Mouse (Mus musculus) monocyte, adult 5-6 weeks (primary cell): ENCODE results near the gene Olfr1360. TPM values are rescaled to one million over a fixed set of nuclear protein-coding genes. Genes with fewer than 3 reads are reported as not detected.
"Not testable (repeated sequence)": the region's sequence is repeated elsewhere in the genome, so short reads cannot be mapped to it uniquely, and the experiment has no call there.

Experiments
- ATAC-seq: fragments of 153-309, 156-312 bp; replicated peaks from 2 replicates; pipeline ENCODE4 v1.8.0; 2017; ENCODE audit warnings: mild to moderate bottlenecking; ENCODE audit not compliant: low TSS enrichment, insufficient number of reproducible peaks, severe bottlenecking, poor library complexity, low FRiP score
- total RNA-seq: library from RNA; stranded (forward); fragments of 200-1000, 200-491, 200-594 nt; gene quantifications from 3 replicates; pipeline ENCODE4 v1.2.3, GENCODE M21; 2017

The Olfr1360 gene
- not detected in 3 replicates for total RNA-seq

DNA sequence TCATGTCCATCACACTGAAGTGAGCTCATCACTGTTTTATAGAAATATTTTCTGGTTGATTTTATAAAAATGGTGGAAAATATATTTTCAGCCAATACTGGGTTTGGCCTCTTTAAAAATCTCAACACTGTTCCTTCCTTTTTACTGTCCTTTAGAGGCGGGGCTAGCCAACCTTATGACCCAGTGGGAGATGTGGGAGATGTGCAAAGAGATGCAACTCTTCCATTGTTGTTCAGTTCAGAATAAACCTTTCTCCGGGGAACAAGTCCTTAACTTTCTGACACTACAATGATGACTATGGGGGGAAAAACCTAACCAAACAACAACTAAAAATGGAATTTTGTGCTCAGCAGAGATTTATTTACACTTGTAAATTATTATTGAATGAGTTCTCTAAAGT, at the start of gene Olfr1360:
TSS of gene Olfr1360 (minus strand) at position 101 of the 400 bp plus-strand sequence.
- ATAC-seq: no peak

DNA sequence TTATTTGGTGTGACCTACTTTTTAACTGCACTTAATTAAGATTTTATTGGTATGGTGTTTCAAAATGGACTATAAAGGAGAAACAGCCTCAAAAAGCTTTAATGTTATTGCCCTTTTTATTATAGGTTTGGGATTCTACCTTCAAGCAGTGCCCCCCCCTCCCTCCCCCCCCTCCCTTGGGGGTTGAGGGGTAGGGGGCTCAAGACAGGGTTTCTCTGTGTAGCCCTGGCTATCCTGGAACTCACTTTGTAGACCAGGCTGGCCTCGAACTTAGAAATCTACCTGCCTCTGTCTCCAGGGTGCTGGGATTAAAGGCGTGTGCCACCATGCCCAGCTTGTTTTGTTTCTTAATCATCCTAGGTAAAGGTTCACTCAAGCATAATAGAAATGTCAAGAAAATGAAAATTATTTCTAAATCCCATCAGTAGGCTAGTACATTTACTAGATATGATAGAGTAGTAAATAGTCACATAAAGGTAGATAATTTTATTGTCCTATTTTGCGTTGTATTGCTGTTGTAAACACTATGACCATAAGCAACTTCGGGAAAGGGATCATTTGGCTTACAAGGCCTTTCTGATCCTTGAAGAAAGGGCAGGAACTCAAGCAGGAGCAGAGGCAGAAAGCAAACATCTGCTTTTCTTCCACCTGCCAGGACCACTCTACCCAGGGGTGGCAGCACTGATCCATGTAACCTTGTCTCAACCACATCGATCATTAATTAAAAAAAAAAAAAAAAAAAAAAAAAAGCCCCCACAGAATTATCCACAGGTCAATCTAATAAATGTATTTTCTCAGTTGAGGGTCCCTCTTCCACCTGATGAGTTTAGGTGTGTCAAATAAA, 46.0 kb upstream of the Olfr1360 start:
- ATAC-seq: no peak

DNA sequence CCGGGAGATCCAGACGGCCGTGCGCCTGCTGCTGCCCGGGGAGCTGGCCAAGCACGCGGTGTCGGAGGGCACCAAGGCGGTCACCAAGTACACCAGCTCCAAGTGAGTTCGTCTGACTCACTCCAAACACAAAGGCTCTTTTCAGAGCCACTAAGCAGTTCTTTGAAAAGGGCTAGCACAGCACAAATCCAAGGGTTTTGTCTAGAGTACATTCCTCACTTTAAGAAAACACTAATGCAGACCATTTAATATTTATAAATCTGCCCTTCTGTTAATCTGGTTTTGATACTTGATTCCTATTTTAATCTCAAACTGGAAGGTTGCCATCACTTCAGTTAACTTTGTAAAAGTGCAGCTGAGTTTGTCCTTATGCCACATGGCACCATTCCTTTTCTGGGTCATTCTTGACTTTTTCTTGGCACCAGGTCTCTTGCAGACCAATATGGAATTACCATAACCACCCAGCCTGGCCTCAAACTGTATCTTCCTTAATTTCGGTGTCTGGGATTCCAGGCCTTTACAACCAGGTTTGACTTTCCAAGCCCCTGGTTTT, 45.2 kb upstream of the Olfr1360 start:
- no peak for ATAC-seq

DNA sequence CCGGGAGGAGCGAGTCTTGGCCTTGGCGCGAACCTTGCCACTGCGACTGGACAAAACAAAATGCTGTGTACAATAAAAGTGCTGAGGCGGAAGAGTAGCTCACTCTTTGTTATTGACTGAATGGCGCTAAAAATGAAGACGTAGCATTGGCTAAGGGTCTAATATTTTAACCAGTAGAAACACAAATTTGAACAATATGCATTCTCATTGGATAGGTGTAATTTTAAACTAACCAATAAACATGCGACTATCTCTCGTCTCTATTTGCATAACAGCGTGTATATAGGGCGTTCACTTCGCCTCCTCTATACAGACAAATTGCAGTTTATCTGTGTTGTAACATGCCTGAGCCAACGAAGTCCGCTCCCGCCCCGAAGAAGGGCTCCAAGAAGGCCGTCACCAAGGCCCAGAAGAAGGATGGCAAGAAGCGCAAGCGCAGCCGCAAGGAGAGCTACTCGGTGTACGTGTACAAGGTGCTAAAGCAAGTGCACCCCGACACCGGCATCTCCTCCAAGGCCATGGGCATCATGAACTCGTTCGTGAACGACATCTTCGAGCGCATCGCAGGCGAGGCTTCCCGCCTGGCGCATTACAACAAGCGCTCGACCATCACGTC, 44.7 kb upstream of the Olfr1360 start, which contains the start of gene Hist1h2bm:
TSS of gene Hist1h2bm (plus strand) at position 288 of the 616 bp plus-strand sequence.
- ATAC-seq: peak; percentile 94

DNA sequence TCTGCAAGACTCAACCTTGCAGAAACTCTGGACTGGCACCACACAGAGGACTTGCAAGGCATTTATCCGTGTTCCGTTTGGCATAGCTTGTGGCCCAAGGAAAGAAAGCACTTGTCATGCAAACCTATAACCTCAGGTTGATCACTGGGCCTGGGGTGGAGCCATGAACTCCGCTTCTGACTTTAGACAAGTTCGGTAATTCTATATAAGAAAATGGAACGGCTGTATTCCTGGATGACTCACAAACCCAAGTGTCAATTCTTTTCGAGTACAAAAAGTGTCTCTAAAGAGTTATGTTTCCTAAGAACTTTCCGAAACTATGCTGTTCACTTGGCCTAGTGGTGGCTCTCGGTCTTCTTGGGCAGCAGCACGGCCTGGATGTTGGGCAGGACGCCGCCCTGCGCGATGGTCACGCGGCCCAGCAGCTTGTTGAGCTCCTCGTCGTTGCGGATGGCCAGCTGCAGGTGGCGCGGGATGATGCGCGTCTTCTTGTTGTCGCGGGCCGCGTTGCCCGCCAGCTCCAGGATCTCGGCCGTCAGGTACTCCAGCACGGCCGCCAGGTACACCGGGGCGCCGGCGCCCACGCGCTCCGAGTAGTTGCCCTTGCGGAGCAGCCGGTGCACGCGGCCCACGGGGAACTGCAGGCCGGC, 44.0 kb upstream of the Olfr1360 start:
- ATAC-seq: not testable (repeated sequence)

DNA sequence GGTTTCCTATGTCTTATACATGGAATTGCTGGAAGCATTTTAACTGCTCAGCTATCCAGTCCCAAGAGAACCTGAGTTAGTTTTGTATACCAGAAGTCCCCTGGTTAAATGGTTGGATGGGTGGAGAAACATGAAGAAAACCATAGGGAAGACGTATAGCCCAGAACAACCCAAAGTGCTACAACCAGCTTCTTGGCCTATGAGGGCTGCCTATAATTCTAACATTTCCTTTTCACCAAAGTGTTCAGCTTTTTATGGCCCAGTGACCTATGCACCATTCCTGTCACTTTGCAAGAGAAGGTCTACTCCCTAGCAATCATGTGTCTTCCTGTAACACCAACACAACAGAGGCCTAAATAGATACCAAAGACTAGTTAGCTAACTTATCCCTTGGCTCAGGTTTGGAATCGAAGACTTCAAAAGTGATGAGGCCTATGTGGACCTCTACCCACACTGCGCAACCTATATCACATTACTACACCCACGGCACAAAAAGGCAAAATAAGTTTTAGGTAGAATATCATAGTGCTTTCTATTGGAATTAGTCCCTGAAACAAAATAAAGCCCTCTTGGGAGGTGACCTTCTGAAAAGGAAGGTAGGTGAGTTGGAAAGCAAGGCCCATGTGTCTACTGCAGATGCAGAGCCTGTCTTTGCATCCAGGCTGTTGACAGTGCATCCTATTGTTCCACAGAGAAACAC, 41.3 kb upstream of the Olfr1360 start:
- ATAC-seq: no peak

DNA sequence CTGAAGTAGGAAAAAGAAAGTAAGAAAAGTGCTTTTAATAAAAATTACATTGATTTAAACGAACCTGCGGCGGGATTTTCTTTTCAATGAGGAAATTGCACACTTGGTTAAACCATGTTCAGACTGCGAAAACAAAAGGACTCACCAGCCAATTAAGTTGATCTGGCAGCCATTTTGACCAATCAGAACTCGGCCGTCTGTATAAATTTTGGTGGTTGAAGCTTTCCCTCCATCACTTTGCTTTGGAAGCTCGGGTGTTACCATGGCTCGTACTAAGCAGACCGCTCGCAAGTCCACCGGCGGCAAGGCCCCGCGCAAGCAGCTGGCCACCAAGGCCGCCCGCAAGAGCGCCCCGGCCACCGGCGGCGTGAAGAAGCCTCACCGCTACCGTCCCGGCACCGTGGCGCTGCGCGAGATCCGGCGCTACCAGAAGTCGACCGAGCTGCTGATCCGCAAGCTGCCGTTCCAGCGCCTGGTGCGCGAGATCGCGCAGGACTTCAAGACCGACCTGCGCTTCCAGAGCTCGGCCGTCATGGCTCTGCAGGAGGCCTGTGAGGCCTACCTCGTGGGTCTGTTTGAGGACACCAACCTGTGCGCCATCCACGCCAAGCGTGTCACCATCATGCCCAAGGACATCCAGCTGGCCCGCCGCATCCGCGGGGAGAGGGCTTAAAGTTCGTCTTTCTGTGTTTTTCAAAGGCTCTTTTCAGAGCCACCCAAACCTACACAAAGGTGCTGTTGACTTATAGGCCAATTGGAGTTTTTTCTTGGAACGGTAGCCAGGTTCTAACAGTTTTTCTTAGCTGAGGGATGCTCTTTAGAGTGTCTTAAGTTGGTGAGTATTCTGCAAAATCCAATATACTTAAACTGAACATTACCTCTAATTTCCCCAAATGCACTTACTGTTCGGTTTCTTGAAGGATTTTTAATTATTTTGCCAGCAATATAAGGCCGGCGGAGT, 40.5 kb upstream of the Olfr1360 start, which contains the start of gene Hist1h3h:
TSS of gene Hist1h3h (plus strand) at position 263 of the 961 bp plus-strand sequence.
- ATAC-seq: peak; percentile 47; the same call in 1 of the 2 replicates

DNA sequence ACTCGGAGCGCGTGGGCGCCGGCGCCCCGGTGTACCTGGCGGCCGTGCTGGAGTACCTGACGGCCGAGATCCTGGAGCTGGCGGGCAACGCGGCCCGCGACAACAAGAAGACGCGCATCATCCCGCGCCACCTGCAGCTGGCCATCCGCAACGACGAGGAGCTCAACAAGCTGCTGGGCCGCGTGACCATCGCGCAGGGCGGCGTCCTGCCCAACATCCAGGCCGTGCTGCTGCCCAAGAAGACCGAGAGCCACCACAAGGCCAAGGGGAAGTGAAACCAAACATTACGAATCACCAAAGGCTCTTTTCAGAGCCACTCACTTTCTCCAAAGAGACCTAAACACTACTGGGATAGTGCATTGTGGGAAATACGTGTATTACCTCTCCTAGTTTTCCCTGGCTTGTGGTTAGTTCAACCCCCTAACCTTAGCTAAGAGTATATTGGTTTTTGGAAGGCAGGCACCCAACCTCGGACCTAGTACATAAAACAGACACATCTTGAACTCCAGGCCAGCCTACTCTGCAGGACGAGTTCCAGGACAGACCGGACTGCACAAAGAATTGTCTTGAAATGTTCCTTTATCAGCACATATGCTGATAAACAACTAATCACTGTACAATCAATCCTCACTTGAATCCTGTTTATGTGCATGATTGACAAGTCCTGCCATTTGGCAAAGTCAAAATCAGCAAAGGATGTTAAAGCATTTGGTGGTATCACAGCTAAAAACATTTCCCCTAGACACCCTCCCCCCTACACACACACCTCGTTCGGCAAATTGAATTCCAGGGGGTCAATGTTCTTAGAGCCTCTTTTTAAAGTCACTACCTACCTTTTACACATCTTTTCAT, 39.6 kb upstream of the Olfr1360 start:
- peak; percentile 54 for ATAC-seq

DNA sequence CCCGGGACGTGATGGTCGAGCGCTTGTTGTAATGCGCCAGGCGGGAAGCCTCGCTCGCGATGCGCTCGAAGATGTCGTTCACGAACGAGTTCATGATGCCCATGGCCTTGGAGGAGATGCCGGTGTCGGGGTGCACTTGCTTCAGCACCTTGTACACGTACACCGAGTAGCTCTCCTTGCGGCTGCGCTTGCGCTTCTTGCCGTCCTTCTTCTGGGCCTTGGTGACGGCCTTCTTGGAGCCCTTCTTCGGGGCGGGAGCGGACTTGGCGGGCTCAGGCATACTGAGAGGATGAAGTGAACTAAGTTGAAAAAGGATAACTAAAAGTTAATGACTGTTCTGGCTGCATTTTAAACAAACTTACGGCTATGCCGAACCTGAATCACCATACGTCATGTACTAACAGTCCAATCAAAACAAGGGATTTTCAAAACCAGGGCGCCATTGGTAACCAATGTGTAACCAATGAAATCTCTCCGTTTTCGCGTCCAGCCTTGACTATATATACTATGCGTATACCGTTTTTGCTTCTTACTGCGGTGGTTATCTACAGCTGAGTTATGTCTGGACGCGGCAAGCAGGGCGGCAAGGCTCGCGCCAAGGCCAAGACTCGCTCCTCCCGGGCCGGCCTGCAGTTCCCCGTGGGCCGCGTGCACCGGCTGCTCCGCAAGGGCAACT, 38.8 kb upstream of the Olfr1360 start, which contains the start of the genes Hist1h2bl and Hist1h2ai:
TSS of gene Hist1h2bl (minus strand) at position 280 of the 676 bp plus-strand sequence.
TSS of gene Hist1h2ai (plus strand) at position 559 of the 676 bp plus-strand sequence.
- peak; percentile 84 for ATAC-seq

DNA sequence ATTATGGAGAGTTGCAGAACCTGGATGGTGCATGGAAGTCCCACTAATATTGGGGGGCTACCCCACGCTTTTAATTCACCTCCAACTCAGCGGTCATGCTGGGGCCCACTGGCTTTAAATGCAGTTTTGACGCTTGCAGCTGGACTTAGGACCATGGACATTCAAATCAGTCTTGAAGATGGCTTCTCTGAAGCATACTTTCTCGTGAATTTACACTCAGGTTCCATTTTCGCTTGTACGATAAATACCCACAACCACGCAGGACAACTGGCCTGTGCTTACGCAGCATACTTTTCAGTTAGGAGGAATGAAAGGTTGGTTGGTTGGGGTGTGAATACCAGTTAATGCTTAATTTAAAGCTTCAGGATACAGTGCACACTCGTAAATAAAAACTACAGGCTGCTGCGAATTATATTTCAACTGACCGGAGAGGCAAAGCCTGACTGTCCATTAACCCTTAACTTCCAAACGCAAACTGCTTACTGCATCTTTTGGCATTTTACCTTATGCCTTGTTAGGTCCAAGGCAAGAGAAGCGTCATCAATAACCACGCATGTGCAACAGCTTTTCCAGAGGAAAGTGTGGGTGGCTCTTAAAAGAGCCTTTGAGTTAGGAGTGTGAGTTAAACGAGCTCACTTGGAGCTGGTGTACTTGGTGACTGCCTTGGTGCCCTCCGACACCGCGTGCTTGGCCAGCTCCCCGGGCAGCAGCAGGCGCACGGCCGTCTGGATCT, 38.1 kb upstream of the Olfr1360 start:
- no peak for ATAC-seq

DNA sequence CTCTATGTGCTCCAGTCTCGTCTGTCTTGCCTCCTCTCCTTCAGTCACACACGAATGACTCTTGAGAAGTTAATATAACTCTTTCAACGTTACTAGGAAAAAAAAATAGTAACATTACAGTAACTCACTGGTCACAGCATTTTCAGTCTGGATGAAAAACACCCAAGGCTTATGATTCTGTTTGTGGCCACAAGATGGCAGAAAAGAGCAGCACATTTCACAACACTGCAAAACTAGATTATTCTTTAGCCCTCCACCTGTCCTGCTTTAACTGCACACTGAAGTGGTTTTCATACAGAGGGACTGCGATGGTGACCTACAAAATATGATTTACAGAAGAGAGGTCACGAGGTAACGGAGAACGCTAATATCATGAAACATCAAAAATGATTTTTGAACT, 37.5 kb upstream of the Olfr1360 start:
- peak; percentile 46 for ATAC-seq

DNA sequence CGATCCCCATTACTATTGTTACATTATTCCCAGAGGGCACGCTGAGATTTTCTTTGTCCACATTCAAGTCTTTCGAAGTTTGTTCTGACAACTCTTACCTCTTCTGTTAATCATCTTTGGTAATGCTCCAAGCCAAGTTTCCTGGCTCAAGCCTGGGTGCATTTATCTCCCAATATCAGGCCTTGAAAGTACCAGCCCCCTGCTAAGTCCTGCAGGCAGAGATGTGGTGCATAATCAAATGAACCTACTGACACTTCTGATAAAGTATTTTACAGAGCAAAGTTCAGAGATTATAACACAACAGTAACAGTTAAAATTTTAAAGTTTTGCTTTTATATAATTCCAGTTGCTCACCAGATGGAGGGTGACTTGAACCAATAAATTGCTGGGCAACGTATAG, 34.5 kb upstream of the Olfr1360 start:
- no peak for ATAC-seq

DNA sequence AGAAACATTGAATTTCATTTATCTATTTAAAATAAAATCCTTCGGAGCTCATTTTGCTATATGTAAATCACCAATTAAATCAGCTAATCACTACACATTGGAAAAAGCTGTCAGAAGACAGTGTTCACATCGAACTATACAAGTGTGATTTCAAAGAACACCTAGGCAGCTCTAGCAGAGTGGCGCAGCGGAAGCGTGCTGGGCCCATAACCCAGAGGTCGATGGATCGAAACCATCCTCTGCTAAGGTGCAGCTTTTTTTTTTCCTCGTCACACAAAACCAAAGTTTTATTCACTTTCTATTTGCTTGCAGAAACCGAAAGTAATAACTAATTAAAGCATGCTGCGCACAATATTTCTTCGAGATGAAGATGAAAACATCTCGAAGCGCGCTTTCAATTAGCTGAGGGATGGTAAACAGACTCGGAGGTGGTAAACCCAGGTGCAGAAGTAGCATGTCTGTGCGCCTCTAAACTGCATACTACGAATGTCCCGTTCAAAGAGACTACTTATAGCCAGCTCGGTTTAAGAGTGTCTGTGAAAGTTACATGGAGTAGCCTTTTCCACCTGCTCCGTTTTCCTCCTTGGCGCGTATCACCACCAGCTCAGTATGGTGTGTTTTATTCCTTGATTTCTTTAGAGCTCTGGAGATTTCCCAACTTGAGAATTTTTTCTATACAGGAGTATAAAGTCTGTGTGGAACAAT, 33.8 kb upstream of the Olfr1360 start:
- ATAC-seq: no peak

DNA sequence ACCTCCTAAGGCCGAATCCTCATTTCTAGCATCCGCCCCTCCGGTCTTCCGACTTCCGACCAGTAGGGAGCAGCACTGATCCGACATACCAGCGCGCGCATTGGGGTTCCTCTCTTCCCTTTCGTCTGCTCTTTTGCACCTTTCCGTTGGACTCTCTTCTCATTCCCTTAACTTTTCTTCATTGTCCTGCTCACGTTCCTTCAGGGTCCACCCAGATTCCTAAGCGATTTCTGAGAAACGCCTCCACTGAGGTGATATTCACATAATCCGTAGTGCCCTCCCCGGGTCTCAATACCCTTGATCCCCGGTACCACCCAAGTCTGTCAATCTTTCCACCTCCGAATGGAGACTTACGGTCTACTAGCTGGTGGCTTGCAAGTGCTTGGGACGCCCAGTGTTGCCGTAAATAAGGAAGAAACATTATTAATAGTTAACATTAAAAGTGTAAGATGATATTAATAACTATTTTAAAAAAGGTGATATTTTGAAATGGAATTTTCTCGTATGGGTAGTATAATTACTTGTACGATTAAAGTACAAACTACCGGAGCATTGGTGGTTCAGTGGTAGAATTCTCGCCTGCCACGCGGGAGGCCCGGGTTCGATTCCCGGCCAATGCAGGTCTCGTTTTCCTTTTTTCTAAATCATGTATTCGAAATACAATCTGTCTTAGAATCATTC, 33.0 kb upstream of the Olfr1360 start:
- ATAC-seq: peak; percentile 79
